7 mouse cellular contexts compared by ENCODE assay signal in genomic region chr7:133052819-133053218, GRCm38 (mm10).
DNase-seq lines count a peak whose midpoint lies in the region; ATAC-seq lines count a peak whose summit lies in the region.

No protein-coding gene starts in this region.

- WGBS in liver, embryonic 15.5 days (ENCODE audit: insufficient replicate concordance) = 49% methylated on average over 8 of the region's 8 CpGs

- no peaks in the 10 kb centered on the region for H3K27me3 ChIP-seq in liver, embryonic 15.5 days

- intact Hi-C loops in heart, postnatal 10 days (cut with DNase I) = loop anchor here (5.0 kb wide), 1 partner anchor 69 kb away; the partner anchor contains the start of genes Ctbp2 and Fgfr2

- no peak overlapping the region for H3K9ac ChIP-seq in liver, embryonic 15.5 days

- H3K4me3 ChIP-seq in liver, embryonic 15.5 days (replicated peaks) = no peak overlapping the region

- no peaks in the 10 kb centered on the region for H3K4me1 ChIP-seq in liver, embryonic 15.5 days (replicated peaks)

- no peak overlapping the region for H3K4me2 ChIP-seq in liver, embryonic 15.5 days

- peak; percentile 31; the same call in 1 of the 2 replicates for ATAC-seq in liver, embryonic 15.5 days (ENCODE audit: insufficient read depth)

- H3K9me3 ChIP-seq in liver, embryonic 15.5 days (replicated peaks) = no peaks in the 10 kb centered on the region

- peak overlapping the region; percentile 57 for H3K27ac ChIP-seq in liver, embryonic 15.5 days (replicated peaks)

- H3K36me3 ChIP-seq in liver, embryonic 15.5 days (replicated peaks) = no peaks in the 10 kb centered on the region

- peak; percentile 29 for DNase-seq in testis, postnatal 14 days (ENCODE audit: low spot score)
- no peak for DNase-seq in testis, postnatal 10 days (ENCODE audit: low spot score)
- peak; percentile 80 for DNase-seq in heart, postnatal 10 days
- DNase-seq in frontal cortex, postnatal 25 days (ENCODE audit: low spot score in 2 of 2) = no peak
- no peak for DNase-seq in adrenal gland, adult 18-20 months (ENCODE audit: low spot score in 2 of 2)
- DNase-seq in layer of hippocampus, postnatal 10 days (ENCODE audit: low spot score in 2 of 2) = no peak

Comparison
In these comparisons a context has a peak if more than half of its experiments do, and no peak if none do; other contexts are left out.
1. DNase-seq: peak in testis, postnatal 14 days (single experiment) and heart, postnatal 10 days (2 of 2); none in testis, postnatal 10 days (single experiment), frontal cortex, postnatal 25 days (0 of 2), adrenal gland, adult 18-20 months (0 of 2) and layer of hippocampus, postnatal 10 days (0 of 2).